Mouse (Mus musculus) CD4-positive helper T cell, adult 2 months (primary cell): ENCODE data around the gene Cd19.

Experiments
- DNase-seq: peaks from one replicate; pipeline ENCODE4 v3.0.0-alpha.2; 2012; ENCODE audit warnings: low read depth, missing footprints, low spot score

The Cd19 gene

GRCm38 (mm10) chr7:126388185-126388584 is 26.5 kb downstream of the Cd19 start:
- DNase-seq, result no peak

GRCm38 (mm10) chr7:126383565-126383964 is 31.1 kb downstream of the Cd19 start:
- DNase-seq, result no peak

- DNase-seq, result peak; percentile 97
Observed at GRCm38 (mm10) chr7:126377278-126378158, 37.2 kb downstream of the Cd19 start, which contains the start of gene Spns1. Gene Spns1, minus strand, starts transcription at chr7:126377450.

GRCm38 (mm10) chr7:126376903-126377277 is 37.8 kb downstream of the Cd19 start:
- no peak for DNase-seq

GRCm38 (mm10) chr7:126375012-126375411 is 39.7 kb downstream of the Cd19 start:
- DNase-seq, result no peak

GRCm38 (mm10) chr7:126374526-126374925 is 40.2 kb downstream of the Cd19 start:
- no peak for DNase-seq

- DNase-seq, result no peak
Observed at GRCm38 (mm10) chr7:126373007-126373406, 41.7 kb downstream of the Cd19 start.

- DNase-seq, result peak; percentile 91
Observed at GRCm38 (mm10) chr7:126369393-126369792, 45.3 kb downstream of the Cd19 start, which contains the start of gene Lat. Gene Lat, minus strand, starts transcription at chr7:126369570.

- DNase-seq, result no peak
Observed at GRCm38 (mm10) chr7:126368367-126368766, 46.3 kb downstream of the Cd19 start.

GRCm38 (mm10) chr7:126367636-126368035 is 47.1 kb downstream of the Cd19 start:
- DNase-seq, result peak; percentile 75

- DNase-seq, result no peak
Observed at GRCm38 (mm10) chr7:126363038-126363437, 51.7 kb downstream of the Cd19 start.

GRCm38 (mm10) chr7:126359049-126359448 is 55.6 kb downstream of the Cd19 start:
- no peak for DNase-seq
